Comparison of ENCODE assay signal across 17 mouse cellular contexts in genomic region chr1:132338027-132338660, GRCm38 (mm10). TPM values are rescaled to one million over a fixed set of nuclear protein-coding genes. Genes with fewer than 3 reads are reported as not detected.
DNase-seq lines count a peak whose midpoint lies in the region; ATAC-seq and TF ChIP-seq lines count a peak whose summit lies in the region.
"Had no signal": no experiment of that assay in that cellular context is flagged by ENCODE, and none has a peak within 500 bp of the region (broad histone marks: within the 10 kb centered on the region; RNA-seq: fewer than 3 reads in every experiment).

No protein-coding gene starts in this region.

- H3K36me3 ChIP-seq in heart, embryonic 10.5 days, result no peaks in the 10 kb centered on the region
- H3K36me3 ChIP-seq in lung, postnatal 0 days (ENCODE audit: insufficient read depth, low read length), result no peaks in the 10 kb centered on the region
- peaks cover 6% of the 10 kb centered on the region for H3K36me3 ChIP-seq in small intestine, adult 2 months (ENCODE audit: control insufficient read depth, insufficient read depth, low read length)
- H3K36me3 ChIP-seq: embryonic facial prominence, embryonic 13.5 days; G1E; liver, embryonic 15.5 days; neural tube, embryonic 15.5 days had no signal

- TF ChIP-seq CTCF in lung, postnatal 0 days (IDR thresholded peaks at IDR 0.05), result no peak
- no peak for TF ChIP-seq CTCF in small intestine, adult 2 months (IDR thresholded peaks at IDR 0.05; ENCODE audit: extremely low read depth, insufficient read length, insufficient replicate concordance, low read depth, low read length)

- H3K9ac ChIP-seq in lung, postnatal 0 days (replicated peaks; ENCODE audit: low read depth), result no peak overlapping the region
- H3K9ac ChIP-seq: embryonic facial prominence, embryonic 13.5 days; liver, embryonic 15.5 days; neural tube, embryonic 15.5 days had no signal

- H3K27me3 ChIP-seq in heart, embryonic 10.5 days (ENCODE audit: insufficient read depth, poor library complexity, severe bottlenecking), result no peaks in the 10 kb centered on the region
- no peaks in the 10 kb centered on the region for H3K27me3 ChIP-seq in lung, postnatal 0 days (replicated peaks; ENCODE audit: insufficient read depth, low read length)
- no peaks in the 10 kb centered on the region for H3K27me3 ChIP-seq in small intestine, adult 2 months (ENCODE audit: control insufficient read depth, insufficient read depth, low read length)
- H3K27me3 ChIP-seq: embryonic facial prominence, embryonic 13.5 days; liver, embryonic 15.5 days; neural tube, embryonic 15.5 days had no signal

- peak; percentile 62; the same call in 1 of the 2 replicates for TF ChIP-seq EP300 in lung, postnatal 0 days (IDR thresholded peaks at IDR 0.05)

- no peak for DNase-seq in heart, embryonic 10.5 days (ENCODE audit: low spot score)
- no peak for DNase-seq in heart, postnatal 4 days
- no peak for DNase-seq in lung, postnatal 0 days (ENCODE audit: low spot score)
- no peak for DNase-seq in lung, postnatal 10 days
- peak; percentile 71 to 87 for DNase-seq in kidney, adult 8-10 months
- DNase-seq in frontal cortex, postnatal 36 days (ENCODE audit: low spot score in 2 of 2), result no peak
- DNase-seq in left cerebral cortex, adult 11 months (ENCODE audit: low spot score), result no peak
- DNase-seq: adrenal gland, postnatal 14 days; cerebellum, postnatal 25 days; layer of hippocampus, adult 9-11 months; thymus, adult 18-20 months had no signal

- H3K4me2 ChIP-seq in lung, postnatal 0 days (replicated peaks; ENCODE audit: low read depth, low read length), result no peak overlapping the region
- H3K4me2 ChIP-seq: embryonic facial prominence, embryonic 13.5 days; liver, embryonic 15.5 days; neural tube, embryonic 15.5 days had no signal

- 27% methylated on average over 8 of the region's 8 CpGs for WGBS in heart, embryonic 10.5 days
- 24% methylated on average over 7 of the region's 8 CpGs for WGBS in lung, postnatal 0 days
- 18% methylated on average over 8 of the region's 8 CpGs for WGBS in small intestine, adult 2 months

- ATAC-seq in lung, postnatal 0 days, result no peak

- no peak for TF ChIP-seq POLR2A in small intestine, adult 2 months (IDR thresholded peaks at IDR 0.05; ENCODE audit: low read depth, low read length)

- H3K4me1 ChIP-seq in heart, embryonic 10.5 days, result peaks cover 62% of the 10 kb centered on the region
- peaks cover 38% of the 10 kb centered on the region for H3K4me1 ChIP-seq in lung, postnatal 0 days (ENCODE audit: insufficient read depth, low read depth, low read length)
- peaks cover 41% of the 10 kb centered on the region for H3K4me1 ChIP-seq in small intestine, adult 2 months (ENCODE audit: control insufficient read depth, insufficient read depth, insufficient read length, low read length)

- H3K9me3 ChIP-seq in heart, embryonic 10.5 days, result no peaks in the 10 kb centered on the region
- no peaks in the 10 kb centered on the region for H3K9me3 ChIP-seq in lung, postnatal 0 days (ENCODE audit: low read length)
- H3K9me3 ChIP-seq: embryonic facial prominence, embryonic 13.5 days; G1E; liver, embryonic 15.5 days; neural tube, embryonic 15.5 days had no signal

- H3K4me3 ChIP-seq in heart, embryonic 10.5 days, result no peak overlapping the region
- H3K4me3 ChIP-seq in lung, postnatal 0 days (ENCODE audit: low read depth, low read length), result no peak overlapping the region
- H3K4me3 ChIP-seq in small intestine, adult 2 months (ENCODE audit: low read depth, low read length), result no peak overlapping the region
- H3K4me3 ChIP-seq: embryonic facial prominence, embryonic 13.5 days; liver, embryonic 15.5 days; neural tube, embryonic 15.5 days had no signal

- H3K27ac ChIP-seq in heart, embryonic 10.5 days, result peak overlapping the region; percentile 69
- H3K27ac ChIP-seq in lung, postnatal 0 days (ENCODE audit: low read length), result no peak overlapping the region
- peak overlapping the region; percentile 66; the same call in 1 of the 2 replicates for H3K27ac ChIP-seq in small intestine, adult 2 months (ENCODE audit: insufficient read depth, low read depth, low read length)
- H3K27ac ChIP-seq: embryonic facial prominence, embryonic 13.5 days; neural tube, embryonic 15.5 days had no signal

RNA-seq across cellular contexts. Expression of gene Nuak2, which starts 22.2 kb away (rescaled TPM):
- 3.0 and 3.4 TPM in 2 replicates for polyA plus RNA-seq in heart, embryonic 10.5 days (2016; fragmentation: Nextera tagmentation; extraction: Ambion mirVana)
- 1 to 10 TPM; 5.3 to 5.8 TPM for total RNA-seq in heart, postnatal 4 days (2021)
- polyA plus RNA-seq in lung, postnatal 0 days (2015; fragmentation: Nextera tagmentation; extraction: Ambion mirVana), result 11.9 and 12.1 TPM in 2 replicates
- 24.3 and 99.9 TPM in 2 replicates for polyA plus RNA-seq in small intestine, adult 2 months (2012; rRNA removed)
- polyA plus RNA-seq: G1E had no signal

RNA-seq across cellular contexts. Expression of gene Klhdc8a, which starts 39.7 kb away (rescaled TPM):
- 0.26 and 0.60 TPM in 2 replicates for polyA plus RNA-seq in heart, embryonic 10.5 days (2016; fragmentation: Nextera tagmentation; extraction: Ambion mirVana)
- total RNA-seq in heart, postnatal 4 days (2021), result 1 to 10 TPM; 4.1 to 5.8 TPM
- 4.1 and 4.4 TPM in 2 replicates for polyA plus RNA-seq in lung, postnatal 0 days (2015; fragmentation: Nextera tagmentation; extraction: Ambion mirVana)
- polyA plus RNA-seq in small intestine, adult 2 months (2012; rRNA removed), result 0.75 and 1.5 TPM in 2 replicates
- total RNA-seq: megakaryocyte-erythroid progenitor cell, adult 5-6 weeks had no signal
- polyA plus RNA-seq: G1E had no signal

RNA-seq across cellular contexts. Expression of gene Tmcc2, which starts 52.9 kb away (rescaled TPM):
- 10.1 and 12.6 TPM in 2 replicates for polyA plus RNA-seq in heart, embryonic 10.5 days (2016; fragmentation: Nextera tagmentation; extraction: Ambion mirVana)
- 10 to 100 TPM; 17.0 to 17.5 TPM for total RNA-seq in heart, postnatal 4 days (2021)
- 28.8 and 37.2 TPM in 2 replicates for polyA plus RNA-seq in lung, postnatal 0 days (2015; fragmentation: Nextera tagmentation; extraction: Ambion mirVana)
- polyA plus RNA-seq in small intestine, adult 2 months (2012; rRNA removed), result 2.8 and 3.8 TPM in 2 replicates

Comparison
In these comparisons a context has a peak if more than half of its experiments do, and no peak if none do; other contexts are left out.
1. DNase-seq: peak in kidney, adult 8-10 months (2 of 2); none in heart, embryonic 10.5 days (single experiment), heart, postnatal 4 days (single experiment), lung, postnatal 0 days (single experiment), lung, postnatal 10 days (single experiment), frontal cortex, postnatal 36 days (0 of 2) and left cerebral cortex, adult 11 months (single experiment).